Mouse (Mus musculus) cerebellum, adult 8-10 months (tissue): ENCODE measurements around the gene Gm10959.
"Not testable (repeated sequence)": the region's sequence is repeated elsewhere in the genome, so short reads cannot be mapped to it uniquely, and the experiment has no call there.

Experiments used
- DNase-seq: peaks from one replicate; pipeline ENCODE4 v3.0.0; 2022

Gm10959 gene

GRCm38 (mm10) chr3:122919260-122919659 lies at the start of gene Gm10959:
TSS of gene Gm10959 (minus strand) at chr3:122919360.
- DNase-seq = no peak

DNA sequence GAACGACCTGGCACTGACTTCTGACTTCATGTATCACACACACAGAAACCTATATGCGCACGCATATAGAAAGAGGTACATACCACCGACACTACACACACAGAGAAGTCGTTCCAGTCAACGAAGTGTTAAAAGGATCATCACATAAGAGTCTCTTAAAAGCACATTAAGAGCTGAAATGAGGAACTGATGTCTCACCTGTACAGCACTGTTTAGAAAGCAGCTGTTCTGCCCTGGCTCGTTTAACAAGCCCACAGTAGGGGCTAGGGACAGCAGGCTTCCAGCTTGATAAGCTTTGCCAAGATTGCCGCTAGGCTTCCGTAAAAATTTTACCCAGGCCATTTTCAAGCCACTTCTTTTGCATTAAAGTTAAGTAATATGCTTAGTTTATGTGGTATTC lies 49.2 kb upstream of the Gm10959 start:
- DNase-seq = no peak

- no peak for DNase-seq
Measured at GRCm38 (mm10) chr3:122964301-122964700, 45.1 kb upstream of the Gm10959 start.

- no peak for DNase-seq
Measured at GRCm38 (mm10) chr3:122950129-122950528, 31.0 kb upstream of the Gm10959 start.

DNA sequence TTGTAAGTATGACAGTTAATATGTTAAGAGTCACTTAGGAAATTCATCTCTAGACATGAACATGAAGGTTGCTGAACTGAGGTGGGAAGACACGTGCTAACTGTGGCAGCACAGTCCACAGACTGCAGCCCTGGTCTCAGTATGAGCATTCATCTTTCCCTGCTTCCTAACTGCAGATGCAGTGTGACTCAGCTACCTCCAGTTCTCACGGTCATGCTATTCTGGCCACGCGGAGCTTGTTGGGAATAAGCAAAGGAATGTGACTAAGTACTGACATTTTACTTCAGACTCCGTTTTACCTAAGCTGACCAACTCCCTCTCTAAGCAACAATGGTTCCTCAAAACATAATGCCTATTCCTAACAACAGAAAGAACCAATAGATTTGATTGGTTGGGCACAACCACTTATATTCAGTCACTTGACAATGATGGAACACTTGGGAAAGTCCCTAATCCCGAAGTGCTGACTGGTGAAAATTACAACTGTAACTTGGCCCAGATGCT lies 24.3 kb upstream of the Gm10959 start:
- no peak for DNase-seq

GRCm38 (mm10) chr3:122939215-122939614 lies 20.1 kb upstream of the Gm10959 start:
- DNase-seq = no peak

- DNase-seq = not testable (repeated sequence)
Measured at GRCm38 (mm10) chr3:122937176-122937575, 18.0 kb upstream of the Gm10959 start.

- no peak for DNase-seq
Measured at GRCm38 (mm10) chr3:122932466-122932865, 13.3 kb upstream of the Gm10959 start.

GRCm38 (mm10) chr3:122929723-122930122 lies 10.6 kb upstream of the Gm10959 start:
- DNase-seq = no peak

DNA sequence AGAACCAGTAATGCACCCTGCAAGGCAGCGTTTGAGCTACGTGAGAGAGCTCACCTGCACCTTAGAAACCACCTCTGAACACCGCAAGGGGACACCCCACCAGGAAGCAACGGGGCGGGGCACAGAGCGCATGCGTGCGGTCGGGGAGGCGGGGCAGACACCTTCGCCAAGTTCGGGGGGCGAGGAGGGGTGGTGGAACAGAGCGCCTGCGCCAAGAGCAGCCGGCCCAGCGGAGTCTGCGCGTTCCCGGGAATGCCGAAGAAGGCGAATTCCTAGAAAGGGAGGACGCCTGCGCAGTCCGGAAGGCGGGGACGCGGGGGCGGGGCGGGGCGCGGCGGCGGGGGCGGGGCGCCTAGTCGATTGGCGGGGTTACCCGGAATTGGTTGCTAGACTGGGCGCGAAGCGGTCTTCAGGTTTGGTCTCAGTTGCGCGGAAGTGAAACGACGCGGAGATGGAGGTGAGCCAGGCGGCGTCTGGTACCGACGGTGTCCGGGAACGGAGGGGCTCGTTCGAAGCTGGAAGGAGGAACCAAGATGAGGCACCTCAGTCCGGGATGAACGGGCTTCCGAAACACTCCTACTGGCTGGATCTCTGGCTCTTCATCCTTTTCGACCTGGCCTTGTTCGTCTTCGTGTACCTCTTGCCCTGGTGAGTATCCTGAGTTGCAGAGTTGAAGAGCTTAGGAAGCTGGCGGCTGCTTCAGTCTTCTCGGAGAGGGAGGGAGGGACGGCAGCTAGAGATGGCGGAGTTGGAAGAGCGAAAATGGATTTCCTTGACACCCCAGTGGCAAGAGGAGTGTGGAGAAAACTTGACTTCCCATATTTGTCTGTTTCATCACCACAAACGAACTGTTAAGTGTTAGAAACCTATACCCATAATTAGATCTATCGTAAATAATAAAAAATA lies 5.1 kb upstream of the Gm10959 start, which contains the start of gene 1810037I17Rik:
Gene 1810037I17Rik, plus strand, starts transcription at position 195 of the 906 bp plus-strand sequence.
- peak; percentile 95 for DNase-seq

GRCm38 (mm10) chr3:122923147-122923546 lies 4.0 kb upstream of the Gm10959 start:
- no peak for DNase-seq

- DNase-seq = no peak
Measured at GRCm38 (mm10) chr3:122921676-122922527, 2.7 kb upstream of the Gm10959 start.

- DNase-seq = no peak
Measured at GRCm38 (mm10) chr3:122920572-122921435, 1.6 kb upstream of the Gm10959 start.

DNA sequence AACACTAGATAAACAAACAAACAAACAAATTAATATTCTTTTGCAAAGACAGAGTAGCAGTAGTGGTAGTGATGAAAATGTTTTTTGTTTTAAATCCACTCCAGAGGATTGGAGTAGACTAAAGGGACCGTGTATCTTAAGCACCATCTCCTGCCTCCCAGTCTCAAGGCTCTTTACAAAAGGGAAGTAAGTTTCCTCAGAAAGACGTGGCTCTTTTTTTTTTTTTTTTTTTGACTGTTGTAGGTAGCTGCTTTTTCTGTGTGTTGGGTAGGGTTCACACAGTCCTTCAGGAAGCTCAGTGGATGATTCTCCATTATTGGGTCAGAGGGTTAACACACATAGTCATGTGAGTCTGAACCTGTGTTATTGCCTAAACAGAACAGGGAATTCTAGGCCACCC lies 488 bp downstream of the Gm10959 start:
- DNase-seq = no peak

- no peak for DNase-seq
Measured at GRCm38 (mm10) chr3:122916191-122916680, 2.9 kb downstream of the Gm10959 start.

DNA sequence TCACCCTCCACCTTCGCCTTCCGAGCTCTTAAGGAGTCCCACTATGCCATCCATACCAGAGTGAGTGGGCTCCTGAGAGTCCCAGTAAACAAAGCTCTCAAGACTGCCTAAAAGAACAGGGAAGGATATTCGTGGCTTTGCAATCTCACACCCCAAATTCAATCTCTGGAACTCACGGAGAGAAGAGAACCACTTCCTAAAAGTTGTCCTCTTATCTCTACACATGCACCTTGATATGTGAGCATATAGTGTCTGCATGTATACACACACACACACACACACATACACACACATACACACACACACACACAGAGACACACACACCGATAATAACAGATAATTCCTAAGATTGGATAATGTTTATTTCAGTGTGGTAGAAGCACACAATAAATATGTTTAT lies 3.7 kb downstream of the Gm10959 start:
- DNase-seq = no peak

- no peak for DNase-seq
Measured at GRCm38 (mm10) chr3:122907841-122908240, 11.3 kb downstream of the Gm10959 start.

DNA sequence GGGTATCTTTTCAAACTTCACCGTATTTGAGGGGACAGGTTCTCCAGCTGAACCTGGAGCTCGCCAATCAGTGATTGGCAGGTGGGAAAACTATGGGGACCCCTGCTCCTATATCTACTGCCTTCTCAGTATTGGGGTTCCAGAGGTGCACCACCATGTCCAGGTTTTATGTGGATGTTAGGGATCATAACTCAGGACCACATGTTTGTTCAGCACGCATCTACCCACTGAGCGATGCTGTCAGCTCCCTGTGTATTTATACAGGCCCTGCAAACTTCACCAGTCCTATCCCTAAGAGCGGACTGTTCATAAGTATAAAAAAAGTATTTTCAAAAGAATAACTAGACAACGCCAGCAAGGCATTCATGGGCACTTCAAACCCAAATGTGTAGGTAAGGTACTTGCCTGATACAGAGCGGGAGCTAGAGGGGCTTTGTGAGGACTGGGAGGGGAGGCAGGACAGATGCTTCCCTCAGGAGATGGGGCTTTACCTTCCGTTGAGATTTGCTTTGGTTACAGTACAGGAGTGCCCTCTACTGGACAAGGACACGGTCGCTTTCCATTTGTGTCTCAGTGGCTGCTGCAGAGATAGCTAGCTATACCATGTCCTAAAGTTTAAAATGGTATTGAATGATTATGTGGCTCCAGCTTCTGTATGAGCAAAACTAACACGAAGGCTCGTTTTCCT lies 15.3 kb downstream of the Gm10959 start:
- peak; percentile 11 for DNase-seq

- no peak for DNase-seq
Measured at GRCm38 (mm10) chr3:122898254-122898653, 20.9 kb downstream of the Gm10959 start.

GRCm38 (mm10) chr3:122895189-122895731 lies 23.9 kb downstream of the Gm10959 start:
- no peak for DNase-seq

GRCm38 (mm10) chr3:122894772-122895171 lies 24.4 kb downstream of the Gm10959 start, which contains the start of gene Fabp2:
TSS of gene Fabp2 (plus strand) at chr3:122895072.
- no peak for DNase-seq
